Comparison of ENCODE assay signal across 18 mouse cellular contexts in the genomic region with DNA sequence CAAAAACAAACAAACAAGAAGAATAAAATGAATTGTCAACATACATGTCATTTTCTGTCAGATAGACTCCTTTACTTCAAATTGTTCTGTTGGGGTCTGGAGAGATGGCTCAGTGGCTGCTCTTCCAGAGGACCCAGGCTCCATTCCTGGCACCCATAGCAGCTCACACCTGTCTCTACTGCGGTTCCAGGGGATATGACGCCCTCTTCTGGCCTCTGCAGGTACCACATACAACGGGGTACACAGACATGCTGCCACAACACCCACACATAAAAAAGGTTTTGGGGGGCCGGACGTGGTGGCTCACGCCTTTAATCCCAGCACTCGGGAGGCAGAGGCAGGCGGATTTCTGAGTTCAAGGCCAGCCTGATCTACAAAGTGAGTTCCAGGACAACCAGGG. TPM values are rescaled to one million over a fixed set of nuclear protein-coding genes. Genes with fewer than 3 reads are reported as not detected.
DNase-seq lines count a peak whose midpoint lies in the region; ATAC-seq and TF ChIP-seq lines count a peak whose summit lies in the region.
"Had no signal": no experiment of that assay in that cellular context is flagged by ENCODE, and none has a peak within 500 bp of the region (broad histone marks: within the 10 kb centered on the region; RNA-seq: fewer than 3 reads in every experiment).

No protein-coding gene starts in this region.

- H3K4me3 ChIP-seq in gastrocnemius, adult 2 months = no peak overlapping the region
- H3K4me3 ChIP-seq in lung, embryonic 14.5 days (ENCODE audit: low read depth, low read length) = no peak overlapping the region
- H3K4me3 ChIP-seq in ES-E14 (ENCODE audit: insufficient read depth in 1 of 2, low read depth in 1 of 2, low read length in 2 of 2, poor library complexity in 1 of 2, severe bottlenecking in 1 of 2) = no peak overlapping the region
- H3K4me3 ChIP-seq: heart, embryonic 13.5 days; hindbrain, embryonic 12.5 days; limb, embryonic 12.5 days; midbrain, embryonic 15.5 days; neural tube, embryonic 13.5 days had no signal

- peaks cover 5% of the 10 kb centered on the region for H3K4me1 ChIP-seq in lung, embryonic 14.5 days (ENCODE audit: insufficient read depth)
- H3K4me1 ChIP-seq in ES-E14 (ENCODE audit: control insufficient read depth in 2 of 2, insufficient read depth in 2 of 2, low read length in 2 of 2, poor library complexity in 1 of 2) = 0 out of 4 replicates have a peak, but pooled peaks cover 1 to 3% of the 10 kb centered on the region in 2 experiments

- no peak for DNase-seq in gastrocnemius, adult 2 months
- DNase-seq in gastrocnemius, postnatal 14 days = no peak
- no peak for DNase-seq in lung, embryonic 14.5 days
- DNase-seq in lung, postnatal 14 days = no peak
- DNase-seq in ES-E14 (ENCODE audit: low read depth, low spot score) = no peak
- no peak for DNase-seq in left cerebral cortex, postnatal 10 days (ENCODE audit: extremely low spot score in 1 of 2, low spot score in 2 of 2)
- DNase-seq in right cerebral cortex, postnatal 25 days = no peak
- DNase-seq: kidney, adult 8-10 months; layer of hippocampus, adult 9-11 months; lung, postnatal 10 days; thymus, postnatal 25 days had no signal

- TF ChIP-seq CTCF in gastrocnemius, adult 2 months (IDR thresholded peaks at IDR 0.05) = peak; percentile 33; the same call in 1 of the 2 replicates
- peak; percentile 26 for TF ChIP-seq CTCF in lung, embryonic 14.5 days (IDR thresholded peaks at IDR 0.05; ENCODE audit: low read depth)

- H3K27me3 ChIP-seq in lung, embryonic 14.5 days (ENCODE audit: insufficient read depth, low read length) = no peaks in the 10 kb centered on the region
- H3K27me3 ChIP-seq: heart, embryonic 13.5 days; hindbrain, embryonic 12.5 days; limb, embryonic 12.5 days; midbrain, embryonic 15.5 days; neural tube, embryonic 13.5 days had no signal

- ATAC-seq in lung, embryonic 14.5 days (ENCODE audit: insufficient read depth) = no peak
- peak; percentile 58 for ATAC-seq in megakaryocyte progenitor cell, adult 5-6 weeks (replicated peaks; ENCODE audit: poor library complexity)
- ATAC-seq: activated CD4-positive, CD25-positive, alpha-beta regulatory T cell, adult 4 months; midbrain, embryonic 15.5 days had no signal

- intact Hi-C loops in gastrocnemius, adult 2 months (cut with DNase I) = no loop called here
- intact Hi-C loops in gastrocnemius, postnatal 14 days (cut with DNase I; ENCODE audit: low total_unique reads) = no loop called here
- intact Hi-C loops in left cerebral cortex, postnatal 10 days (cut with DNase I) = no loop called here

- no peaks in the 10 kb centered on the region for H3K9me3 ChIP-seq in lung, embryonic 14.5 days (ENCODE audit: low read depth, low read length)
- H3K9me3 ChIP-seq in ES-E14 (ENCODE audit: control insufficient read depth, insufficient read depth, low read depth, low read length) = no peaks in the 10 kb centered on the region
- H3K9me3 ChIP-seq: heart, embryonic 13.5 days; hindbrain, embryonic 12.5 days; limb, embryonic 12.5 days; midbrain, embryonic 15.5 days; neural tube, embryonic 13.5 days had no signal

- H3K9ac ChIP-seq in lung, embryonic 14.5 days = no peak overlapping the region
- H3K9ac ChIP-seq in ES-E14 (ENCODE audit: insufficient read depth, low read depth, low read length, poor library complexity, severe bottlenecking) = no peak overlapping the region
- H3K9ac ChIP-seq: heart, embryonic 13.5 days; hindbrain, embryonic 12.5 days; limb, embryonic 12.5 days; midbrain, embryonic 15.5 days; neural tube, embryonic 13.5 days had no signal

- H3K4me2 ChIP-seq in lung, embryonic 14.5 days = no peak overlapping the region
- H3K4me2 ChIP-seq: heart, embryonic 13.5 days; hindbrain, embryonic 12.5 days; limb, embryonic 12.5 days; midbrain, embryonic 15.5 days; neural tube, embryonic 13.5 days had no signal

- peaks cover 74% of the 10 kb centered on the region for H3K36me3 ChIP-seq in lung, embryonic 14.5 days (ENCODE audit: insufficient read depth)
- peaks cover 36% of the 10 kb centered on the region for H3K36me3 ChIP-seq in ES-E14 (ENCODE audit: control insufficient read depth, insufficient read depth, low read length, poor library complexity, severe bottlenecking)

- no peak overlapping the region for H3K27ac ChIP-seq in gastrocnemius, adult 2 months
- H3K27ac ChIP-seq in lung, embryonic 14.5 days (ENCODE audit: low read depth) = no peak overlapping the region
- no peak overlapping the region for H3K27ac ChIP-seq in ES-E14 (ENCODE audit: insufficient read depth, low read depth, low read length, poor library complexity, severe bottlenecking)
- H3K27ac ChIP-seq: heart, embryonic 13.5 days; hindbrain, embryonic 12.5 days; limb, embryonic 12.5 days; midbrain, embryonic 15.5 days; neural tube, embryonic 13.5 days had no signal

- WGBS in lung, embryonic 14.5 days = 91% methylated on average over 8 of the region's 8 CpGs

- in situ Hi-C loops in ES-E14 (cut with MboI; ENCODE audit: low sequenced_read_pairs in 2 of 2, unreplicated experiment in 2 of 2) = no loop called here

TF ChIP-seq in ES-E14, 5 proteins besides CTCF, POLR2A, EP300 and RAD21:
- TF ChIP-seq ZNF384 (IDR thresholded peaks at IDR 0.05; ENCODE audit: low read depth, low read length) (no peak), ZC3H11A (IDR thresholded peaks at IDR 0.05; ENCODE audit: borderline replicate concordance, low read depth, low read length) (0 out of 2 replicates have a peak, but pooled peaks have one; percentile 21), MAFK (IDR thresholded peaks at IDR 0.05; ENCODE audit: insufficient read depth, low read depth, low read length) (no peak)

RNA-seq across cellular contexts. Expression of gene Dynll1, which starts 6.6 kb away (rescaled TPM):
- 100 to 1,000 TPM in 1 of 2 experiments, 10 to 100 TPM in 1; 48.4 to 115 TPM for total RNA-seq in gastrocnemius, adult 2 months (2021)
- total RNA-seq in gastrocnemius, postnatal 14 days (2021) = 100 to 1,000 TPM in 1 of 2 experiments, 10 to 100 TPM in 1; 84.8 to 138 TPM
- polyA plus RNA-seq in lung, embryonic 14.5 days (2014; fragmentation: Nextera tagmentation; extraction: Ambion mirVana) = 1,568 and 1,614 TPM in 2 replicates
- 575 and 753 TPM in 2 replicates for total RNA-seq in ES-E14 (2012; rRNA removed)
- 690 and 788 TPM in 2 replicates for total RNA-seq in megakaryocyte progenitor cell, adult 5-6 weeks (2015)
- 334 and 365 TPM in 2 replicates for total RNA-seq in megakaryocyte progenitor cell, adult 5-6 weeks (2017)
- 100 to 1,000 TPM; 702 to 749 TPM for total RNA-seq in left cerebral cortex, postnatal 10 days (2021)

RNA-seq across cellular contexts. Expression of gene Coq5, which starts 14.7 kb away (rescaled TPM):
- 100 to 1,000 TPM in 1 of 2 experiments, 10 to 100 TPM in 1; 63.8 to 112 TPM for total RNA-seq in gastrocnemius, adult 2 months (2021)
- 100 to 1,000 TPM in 1 of 2 experiments, 10 to 100 TPM in 1; 84.0 to 101 TPM for total RNA-seq in gastrocnemius, postnatal 14 days (2021)
- polyA plus RNA-seq in lung, embryonic 14.5 days (2014; fragmentation: Nextera tagmentation; extraction: Ambion mirVana) = 39.2 and 40.7 TPM in 2 replicates
- total RNA-seq in ES-E14 (2012; rRNA removed) = 28.3 and 34.8 TPM in 2 replicates
- 17.0 and 20.4 TPM in 2 replicates for total RNA-seq in megakaryocyte progenitor cell, adult 5-6 weeks (2015)
- total RNA-seq in megakaryocyte progenitor cell, adult 5-6 weeks (2017) = 39.8 and 46.3 TPM in 2 replicates
- 10 to 100 TPM; 36.4 to 37.1 TPM for total RNA-seq in left cerebral cortex, postnatal 10 days (2021)

RNA-seq across cellular contexts. Expression of gene Rnf10, which starts 21.5 kb away (rescaled TPM):
- 100 to 1,000 TPM; 269 to 274 TPM for total RNA-seq in gastrocnemius, adult 2 months (2021)
- 100 to 1,000 TPM; 238 to 257 TPM for total RNA-seq in gastrocnemius, postnatal 14 days (2021)
- 92.5 and 97.2 TPM in 2 replicates for polyA plus RNA-seq in lung, embryonic 14.5 days (2014; fragmentation: Nextera tagmentation; extraction: Ambion mirVana)
- 134 and 138 TPM in 2 replicates for total RNA-seq in ES-E14 (2012; rRNA removed)
- 45.3 and 56.3 TPM in 2 replicates for total RNA-seq in megakaryocyte progenitor cell, adult 5-6 weeks (2015)
- 45.1 and 58.7 TPM in 2 replicates for total RNA-seq in megakaryocyte progenitor cell, adult 5-6 weeks (2017)
- total RNA-seq in left cerebral cortex, postnatal 10 days (2021) = 100 to 1,000 TPM; 256 to 269 TPM

RNA-seq across cellular contexts. Expression of gene Srsf9, which starts 32.8 kb away (rescaled TPM):
- total RNA-seq in gastrocnemius, adult 2 months (2021) = 10 to 100 TPM in 1 of 2 experiments, 1 to 10 TPM in 1; 9.3 to 12.1 TPM
- total RNA-seq in gastrocnemius, postnatal 14 days (2021) = 10 to 100 TPM; 14.5 to 15.9 TPM
- 286 and 291 TPM in 2 replicates for polyA plus RNA-seq in lung, embryonic 14.5 days (2014; fragmentation: Nextera tagmentation; extraction: Ambion mirVana)
- 42.6 and 57.2 TPM in 2 replicates for total RNA-seq in ES-E14 (2012; rRNA removed)
- 76.3 and 79.7 TPM in 2 replicates for total RNA-seq in megakaryocyte progenitor cell, adult 5-6 weeks (2015)
- 96.3 and 102 TPM in 2 replicates for total RNA-seq in megakaryocyte progenitor cell, adult 5-6 weeks (2017)
- total RNA-seq in left cerebral cortex, postnatal 10 days (2021) = 10 to 100 TPM; 59.6 to 64.6 TPM

RNA-seq across cellular contexts. Expression of gene Gatc, which starts 46.8 kb away (rescaled TPM):
- total RNA-seq in gastrocnemius, adult 2 months (2021) = 10 to 100 TPM; 22.2 to 28.0 TPM
- total RNA-seq in gastrocnemius, postnatal 14 days (2021) = 10 to 100 TPM; 18.8 to 19.7 TPM
- 35.0 and 37.5 TPM in 2 replicates for polyA plus RNA-seq in lung, embryonic 14.5 days (2014; fragmentation: Nextera tagmentation; extraction: Ambion mirVana)
- total RNA-seq in ES-E14 (2012; rRNA removed) = 1.9 and 3.1 TPM in 2 replicates
- total RNA-seq in megakaryocyte progenitor cell, adult 5-6 weeks (2015) = 68.9 and 78.9 TPM in 2 replicates
- total RNA-seq in megakaryocyte progenitor cell, adult 5-6 weeks (2017) = 10.7 and 11.2 TPM in 2 replicates
- total RNA-seq in left cerebral cortex, postnatal 10 days (2021) = 10 to 100 TPM; 23.8 to 25.5 TPM
